Mouse (Mus musculus) liver, adult (tissue): ENCODE results near the gene Ehbp1l1.

Source experiments
- GATA4 ChIP-seq: IDR thresholded peaks from 2 replicates; pipeline ENCODE4 v1.6.1; 2014; ENCODE audit warnings: mild to moderate bottlenecking, low read length; ENCODE audit not compliant: insufficient replicate concordance

The Ehbp1l1 gene

GRCm38 (mm10) chr19:5742241-5742641, 16.1 kb upstream of the Ehbp1l1 start:
- no peak for TF ChIP-seq GATA4

GRCm38 (mm10) chr19:5741641-5742240, 15.6 kb upstream of the Ehbp1l1 start:
- no peak for TF ChIP-seq GATA4

GRCm38 (mm10) chr19:5740320-5741317, 14.5 kb upstream of the Ehbp1l1 start, which contains the start of gene Ltbp3:
TSS of gene Ltbp3 (plus strand) at chr19:5740904.
- no peak for TF ChIP-seq GATA4

GRCm38 (mm10) chr19:5739446-5739845, 13.3 kb upstream of the Ehbp1l1 start:
- TF ChIP-seq GATA4 = no peak

GRCm38 (mm10) chr19:5734325-5734724, 8.2 kb upstream of the Ehbp1l1 start:
- no peak for TF ChIP-seq GATA4

- no peak; the same call in 1 of the 2 replicates for TF ChIP-seq GATA4
Observed at GRCm38 (mm10) chr19:5731264-5731978, 5.3 kb upstream of the Ehbp1l1 start.

GRCm38 (mm10) chr19:5730314-5731186, 4.4 kb upstream of the Ehbp1l1 start:
- no peak for TF ChIP-seq GATA4

- TF ChIP-seq GATA4 = no peak
Observed at GRCm38 (mm10) chr19:5729444-5729815, 3.3 kb upstream of the Ehbp1l1 start, which contains the start of gene Fam89b. TSS of gene Fam89b (minus strand) at chr19:5729653.

GRCm38 (mm10) chr19:5728631-5729443, 2.7 kb upstream of the Ehbp1l1 start:
- TF ChIP-seq GATA4 = no peak

- no peak for TF ChIP-seq GATA4
Observed at GRCm38 (mm10) chr19:5727701-5728100, 1.6 kb upstream of the Ehbp1l1 start.

- no peak for TF ChIP-seq GATA4
Observed at GRCm38 (mm10) chr19:5726961-5727578, 953 bp upstream of the Ehbp1l1 start.

GRCm38 (mm10) chr19:5725029-5725707, 949 bp downstream of the Ehbp1l1 start:
- TF ChIP-seq GATA4 = no peak

GRCm38 (mm10) chr19:5724549-5724941, 1.6 kb downstream of the Ehbp1l1 start:
- TF ChIP-seq GATA4 = peak; percentile 27; the same call in 1 of the 2 replicates
